Mouse (Mus musculus): Measurements from ENCODE around the gene Adss. TPM values are rescaled to one million over a fixed set of nuclear protein-coding genes. Genes with fewer than 3 reads are reported as not detected.

Adss gene
- 45.8 and 49.8 TPM in 2 replicates for polyA plus RNA-seq (2015; fragmentation: Nextera tagmentation; extraction: Ambion mirVana)

GRCm38 (mm10) chr1:177796193-177796939 is at the start of gene Adss:
Adss (minus strand) TSS chr1:177796511.

GRCm38 (mm10) chr1:177729043-177730024 is 67.0 kb downstream of the Adss start, which contains the start of gene 1700016C15Rik:
1700016C15Rik (plus strand) TSS chr1:177729814.

Other genes starting within 250 kb of the Adss start
- 0.21 TPM in 1 of 2 replicates, not detected in the other for gene 1700016C15Rik, start 66.7 kb downstream of the Adss start, polyA plus RNA-seq (2015; fragmentation: Nextera tagmentation; extraction: Ambion mirVana)
- gene Catspere2, start 186.9 kb upstream of the Adss start, polyA plus RNA-seq (2015; fragmentation: Nextera tagmentation; extraction: Ambion mirVana), result 0.50 and 0.59 TPM in 2 replicates

Measured in neural tube, postnatal 0 days (tissue).